Mouse (Mus musculus) bone marrow macrophage, adult 2 months (primary cell): Measurements from ENCODE around the gene Gm26661. TPM values are rescaled to one million over a fixed set of nuclear protein-coding genes. Genes with fewer than 3 reads are reported as not detected.

Experiments
- H3K27ac ChIP-seq: 2 replicates; pipeline ENCODE4 v1.5.1; 2012; ENCODE audit warnings: low read depth, low read length; ENCODE audit not compliant: insufficient read depth
- H3K4me1 ChIP-seq: 2 replicates; pipeline ENCODE4 v1.6.1; 2012; ENCODE audit warnings: low read length; ENCODE audit not compliant: control insufficient read depth, insufficient read depth
- H3K4me3 ChIP-seq: 2 replicates; pipeline ENCODE4 v1.5.1; 2012; ENCODE audit warnings: mild to moderate bottlenecking, low read length, moderate library complexity; ENCODE audit not compliant: insufficient read depth
- CTCF ChIP-seq: IDR thresholded peaks from 2 replicates; pipeline ENCODE4 v1.5.1; 2012; ENCODE audit warnings: low read depth, mild to moderate bottlenecking, low read length, moderate library complexity
- POLR2A ChIP-seq: IDR thresholded peaks from 2 replicates; pipeline ENCODE4 v1.6.1; 2012; ENCODE audit warnings: mild to moderate bottlenecking, low read depth, low read length, borderline replicate concordance
- polyA plus RNA-seq: library from polyadenylated mRNA; stranded (reverse); fragments of >200 nt; gene quantifications from 2 replicates; pipeline ENCODE4 v1.2.4, GENCODE M21; 2012; ENCODE audit not compliant: missing spikeins, insufficient read depth, insufficient read length

The Gm26661 gene
- polyA plus RNA-seq, 1 experiment, result not detected

GRCm38 (mm10) chr14:7800611-7801010, 9.2 kb downstream of the Gm26661 start:
- Histone ChIP-seq H3K27ac (no peak overlapping the region), H3K4me3 (no peak overlapping the region), H3K4me1 (peaks cover 10% of the 10 kb centered on the region)
- TF ChIP-seq CTCF (no peak), POLR2A (no peak)

- Histone ChIP-seq H3K4me1 (peaks cover 10% of the 10 kb centered on the region), H3K4me3 (no peak overlapping the region), H3K27ac (no peak overlapping the region)
- TF ChIP-seq POLR2A (no peak), CTCF (peak; percentile 35; the same call in 1 of the 2 replicates)
These were observed 10.4 kb downstream of the Gm26661 start for GRCm38 (mm10) chr14:7801831-7802230.

GRCm38 (mm10) chr14:7803874-7804557, 12.6 kb downstream of the Gm26661 start:
- TF ChIP-seq POLR2A (no peak), CTCF (no peak)
- Histone ChIP-seq H3K4me1 (peaks cover 16% of the 10 kb centered on the region), H3K4me3 (peak overlapping the region; percentile 26), H3K27ac (peak overlapping the region; percentile 27)

GRCm38 (mm10) chr14:7804558-7804905, 13.1 kb downstream of the Gm26661 start:
- Histone ChIP-seq H3K4me3 (peak overlapping the region; percentile 26), H3K4me1 (peaks cover 21% of the 10 kb centered on the region), H3K27ac (peak overlapping the region; percentile 27)
- no peak for TF ChIP-seq CTCF
- no peak for TF ChIP-seq POLR2A

- Histone ChIP-seq H3K4me1 (peaks cover 25% of the 10 kb centered on the region), H3K27ac (no peak overlapping the region), H3K4me3 (no peak overlapping the region)
- TF ChIP-seq POLR2A (no peak), CTCF (no peak)
These were observed 16.3 kb downstream of the Gm26661 start for GRCm38 (mm10) chr14:7807711-7808110.

- Histone ChIP-seq H3K4me3 (no peak overlapping the region), H3K27ac (no peak overlapping the region), H3K4me1 (peaks cover 25% of the 10 kb centered on the region)
- no peak for TF ChIP-seq CTCF
- no peak for TF ChIP-seq POLR2A
These were observed 17.2 kb downstream of the Gm26661 start for GRCm38 (mm10) chr14:7808501-7808981.

DNA sequence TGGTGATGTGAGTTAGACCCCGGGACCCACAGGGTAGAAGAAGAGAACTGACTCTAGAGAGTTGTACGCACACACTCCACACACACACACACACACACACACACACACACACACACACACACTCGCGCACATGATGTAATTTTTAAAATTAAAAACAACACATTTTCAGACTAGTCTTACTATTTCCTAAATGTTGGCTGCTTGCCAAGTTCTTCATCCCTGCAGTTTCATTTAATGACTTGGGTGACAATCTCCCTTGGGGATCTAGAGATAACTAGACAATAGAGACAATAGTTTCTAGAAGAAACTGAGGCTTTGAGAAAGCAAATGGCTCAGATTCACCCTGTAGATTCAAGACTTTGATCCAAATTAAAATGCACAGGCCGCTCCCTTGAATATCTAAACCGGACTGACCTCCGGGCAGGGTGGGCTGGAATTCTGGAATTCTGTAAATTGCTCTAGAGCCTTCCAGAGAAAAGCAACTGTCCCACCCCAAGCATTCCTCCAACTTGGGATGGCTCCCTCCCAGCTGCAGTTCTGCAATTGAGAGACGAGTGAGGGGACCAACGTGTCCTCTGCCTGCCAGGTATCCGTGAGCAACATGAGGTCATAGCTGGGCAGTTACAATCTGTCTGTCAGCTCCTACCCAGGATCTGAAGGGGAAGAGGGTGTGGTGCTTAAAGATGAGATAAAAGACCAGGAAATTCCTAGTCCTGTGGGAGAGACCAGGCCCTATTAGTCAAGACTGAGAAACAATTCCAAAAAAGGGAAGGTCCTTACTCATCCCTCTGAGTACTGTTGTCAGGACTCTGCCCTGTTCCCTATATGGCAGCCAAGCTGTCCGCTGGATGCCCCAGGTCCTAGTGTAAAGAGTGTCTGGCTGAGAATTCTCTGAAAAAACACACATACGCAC, 17.9 kb downstream of the Gm26661 start:
- TF ChIP-seq CTCF (no peak), POLR2A (no peak)
- Histone ChIP-seq H3K27ac (no peak overlapping the region), H3K4me3 (no peak overlapping the region), H3K4me1 (peaks cover 23% of the 10 kb centered on the region)

GRCm38 (mm10) chr14:7817770-7818462, 26.5 kb downstream of the Gm26661 start, which contains the start of gene Flnb:
Flnb (plus strand) TSS chr14:7817957.
- Histone ChIP-seq H3K4me1 (peaks cover 8% of the 10 kb centered on the region), H3K27ac (no peak within 1 kb of the TSS), H3K4me3 (peak within 1 kb of the TSS; percentile 64)
- TF ChIP-seq POLR2A, result no peak
- TF ChIP-seq CTCF, result peak; percentile 49; the same call in 1 of the 2 replicates

GRCm38 (mm10) chr14:7818463-7819121, 27.2 kb downstream of the Gm26661 start:
- peak overlapping the region; percentile 64 for H3K4me3 ChIP-seq
- TF ChIP-seq CTCF, result no peak
- no peak overlapping the region for H3K27ac ChIP-seq
- H3K4me1 ChIP-seq, result peaks cover 8% of the 10 kb centered on the region
